Mouse (Mus musculus): Measurements from ENCODE around the gene Ppp2r5c. TPM values are rescaled to one million over a fixed set of nuclear protein-coding genes. Genes with fewer than 3 reads are reported as not detected.

The Ppp2r5c gene
- polyA plus RNA-seq, 1 experiment from 2014 or later: 146 TPM

GRCm38 (mm10) chr12:110506046-110506445 is 59.1 kb downstream of the Ppp2r5c start:
- no peaks in the 10 kb centered on the region for H3K27me3 ChIP-seq
- H3K4me2 ChIP-seq (replicated peaks): no peak overlapping the region
- no peaks in the 10 kb centered on the region for H3K9me3 ChIP-seq
- no peaks in the 10 kb centered on the region for H3K36me3 ChIP-seq
- no peak overlapping the region for H3K27ac ChIP-seq
- H3K4me3 ChIP-seq: no peak overlapping the region
- 68% methylated on average over 5 of the region's 5 CpGs for WGBS
- no peak overlapping the region for H3K9ac ChIP-seq
- peaks cover 51% of the 10 kb centered on the region for H3K4me1 ChIP-seq
- ATAC-seq (ENCODE audit: low FRiP score, low read depth): no peak

DNA sequence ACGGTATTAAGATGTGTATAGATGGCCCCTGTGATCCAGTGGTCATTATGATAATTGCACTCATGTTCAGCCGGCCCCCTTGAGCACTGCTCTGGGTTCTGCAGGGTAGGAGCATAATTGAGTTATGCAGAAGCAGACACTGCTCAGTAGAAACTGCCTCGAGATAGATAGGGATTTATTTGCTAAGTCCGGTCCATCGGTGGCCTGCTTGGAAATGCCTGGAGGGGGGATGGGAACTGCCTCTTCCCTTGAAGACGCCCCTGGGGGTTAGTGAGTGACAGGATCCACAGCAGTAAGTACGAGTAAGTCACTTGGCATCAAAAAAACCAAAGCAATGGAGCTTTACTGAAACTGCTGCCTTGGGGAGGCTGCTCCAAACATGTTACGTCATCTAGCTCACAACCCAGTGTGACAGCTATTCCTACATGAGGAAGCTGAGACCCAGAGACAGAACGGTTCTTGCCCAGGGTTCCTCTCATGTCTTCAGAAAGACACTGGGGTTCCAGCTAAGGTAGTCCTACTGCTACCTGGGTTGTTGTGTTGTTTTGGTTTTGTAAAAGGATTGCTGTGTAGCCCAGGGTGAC is 60.9 kb downstream of the Ppp2r5c start:
- WGBS: 55% methylated on average over 9 of the region's 9 CpGs
- Histone ChIP-seq H3K4me3 (no peak overlapping the region), H3K36me3 (no peaks in the 10 kb centered on the region), H3K9me3 (no peaks in the 10 kb centered on the region), H3K27ac (no peak overlapping the region), H3K4me1 (peaks cover 59% of the 10 kb centered on the region), H3K27me3 (no peaks in the 10 kb centered on the region), H3K4me2 (replicated peaks) (no peak overlapping the region), H3K9ac (no peak overlapping the region)
- no peak for ATAC-seq (ENCODE audit: low FRiP score, low read depth)

- no peak overlapping the region for H3K4me3 ChIP-seq
- H3K36me3 ChIP-seq: peaks cover 3% of the 10 kb centered on the region; the same call in 1 of the 2 replicates
- H3K4me1 ChIP-seq: peaks cover 56% of the 10 kb centered on the region
- H3K4me2 ChIP-seq (replicated peaks): no peak overlapping the region
- no peak overlapping the region for H3K9ac ChIP-seq
- 65% methylated on average over 5 of the region's 5 CpGs for WGBS
- H3K27ac ChIP-seq: peak overlapping the region; percentile 44; the same call in 1 of the 2 replicates
- no peaks in the 10 kb centered on the region for H3K9me3 ChIP-seq
- no peaks in the 10 kb centered on the region for H3K27me3 ChIP-seq
- ATAC-seq (ENCODE audit: low FRiP score, low read depth): no peak
Observed at GRCm38 (mm10) chr12:110508680-110509079, 61.8 kb downstream of the Ppp2r5c start.

- Histone ChIP-seq H3K27me3 (no peaks in the 10 kb centered on the region), H3K9ac (no peak overlapping the region), H3K36me3 (peaks cover 9% of the 10 kb centered on the region), H3K4me1 (peaks cover 48% of the 10 kb centered on the region), H3K4me2 (replicated peaks) (0 out of 2 replicates have a peak overlapping the region, but pooled peaks have one; percentile 11), H3K4me3 (no peak overlapping the region), H3K9me3 (no peaks in the 10 kb centered on the region), H3K27ac (peak overlapping the region; percentile 75)
- no peak for ATAC-seq (ENCODE audit: low FRiP score, low read depth)
- WGBS: 55% methylated on average over 9 of the region's 9 CpGs
Observed at GRCm38 (mm10) chr12:110510171-110510871, 63.4 kb downstream of the Ppp2r5c start.

DNA sequence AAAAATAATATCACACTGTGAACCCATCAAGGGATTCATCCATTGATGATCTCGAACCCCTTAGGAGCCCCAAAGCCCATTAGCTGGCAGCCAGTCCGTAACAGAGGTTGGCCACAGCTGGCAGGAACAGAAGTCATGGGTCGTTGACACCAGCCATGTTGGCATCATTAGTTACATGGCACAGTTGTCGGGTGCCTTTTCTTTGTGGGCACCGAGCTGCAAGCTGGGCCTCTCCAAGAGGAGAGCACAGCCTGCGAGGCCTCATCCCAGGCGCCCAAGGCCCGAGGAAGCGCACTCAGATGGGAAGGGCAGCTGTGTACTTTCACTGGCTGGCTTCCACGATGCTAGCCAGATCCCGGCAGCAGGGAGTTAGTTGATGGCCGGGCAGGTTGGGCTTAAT is 64.3 kb downstream of the Ppp2r5c start:
- H3K9ac ChIP-seq: no peak overlapping the region
- H3K36me3 ChIP-seq: peaks cover 13% of the 10 kb centered on the region
- no peak overlapping the region for H3K4me3 ChIP-seq
- H3K9me3 ChIP-seq: no peaks in the 10 kb centered on the region
- WGBS: 85% methylated on average over 12 of the region's 12 CpGs
- no peak overlapping the region for H3K27ac ChIP-seq
- no peaks in the 10 kb centered on the region for H3K27me3 ChIP-seq
- peaks cover 44% of the 10 kb centered on the region for H3K4me1 ChIP-seq
- no peak overlapping the region for H3K4me2 ChIP-seq (replicated peaks)
- ATAC-seq (ENCODE audit: low FRiP score, low read depth): no peak

GRCm38 (mm10) chr12:110511856-110512433 is 65.0 kb downstream of the Ppp2r5c start:
- Histone ChIP-seq H3K27me3 (no peaks in the 10 kb centered on the region), H3K36me3 (peaks cover 16% of the 10 kb centered on the region), H3K27ac (no peak overlapping the region), H3K4me1 (peaks cover 44% of the 10 kb centered on the region), H3K9me3 (no peaks in the 10 kb centered on the region), H3K4me2 (replicated peaks) (no peak overlapping the region), H3K9ac (no peak overlapping the region), H3K4me3 (no peak overlapping the region)
- WGBS: 62% methylated on average over 9 of the region's 9 CpGs
- no peak for ATAC-seq (ENCODE audit: low FRiP score, low read depth)

DNA sequence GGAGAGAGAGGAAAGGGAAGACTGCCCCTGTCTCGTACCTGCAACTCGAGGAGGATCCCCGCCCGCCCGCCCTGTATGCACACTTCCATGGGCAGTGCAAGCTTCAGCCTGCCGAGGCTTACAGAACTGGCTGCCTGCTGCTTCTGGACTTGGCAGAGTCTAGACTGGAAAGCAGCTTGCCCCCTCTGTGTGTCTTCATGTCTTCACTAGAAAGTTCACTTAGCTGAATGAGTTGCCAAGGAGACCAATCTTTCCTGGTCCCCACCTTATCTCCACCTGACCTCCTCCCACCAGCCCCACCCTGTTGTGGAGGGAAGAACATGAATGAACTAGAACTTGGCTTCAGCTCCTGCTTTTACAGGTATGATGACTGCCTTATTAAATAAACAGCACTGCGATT is 66.0 kb downstream of the Ppp2r5c start:
- WGBS: 86% methylated on average over 7 of the region's 7 CpGs
- H3K4me3 ChIP-seq: no peak overlapping the region
- ATAC-seq (ENCODE audit: low FRiP score, low read depth): no peak
- no peak overlapping the region for H3K4me2 ChIP-seq (replicated peaks)
- no peaks in the 10 kb centered on the region for H3K27me3 ChIP-seq
- H3K9me3 ChIP-seq: no peaks in the 10 kb centered on the region
- H3K4me1 ChIP-seq: peaks cover 37% of the 10 kb centered on the region
- H3K9ac ChIP-seq: no peak overlapping the region
- H3K27ac ChIP-seq: no peak overlapping the region
- peaks cover 25% of the 10 kb centered on the region for H3K36me3 ChIP-seq

GRCm38 (mm10) chr12:110515676-110516075 is 68.8 kb downstream of the Ppp2r5c start:
- H3K4me2 ChIP-seq (replicated peaks): no peak overlapping the region
- no peaks in the 10 kb centered on the region for H3K9me3 ChIP-seq
- no peak for ATAC-seq (ENCODE audit: low FRiP score, low read depth)
- H3K27ac ChIP-seq: no peak overlapping the region
- H3K4me1 ChIP-seq: peaks cover 18% of the 10 kb centered on the region; the same call in 1 of the 2 replicates
- 93% methylated on average over 8 of the region's 8 CpGs for WGBS
- H3K4me3 ChIP-seq: no peak overlapping the region
- H3K36me3 ChIP-seq: peaks cover 26% of the 10 kb centered on the region
- H3K27me3 ChIP-seq: no peaks in the 10 kb centered on the region
- H3K9ac ChIP-seq: no peak overlapping the region

GRCm38 (mm10) chr12:110520236-110520987 is 73.5 kb downstream of the Ppp2r5c start:
- H3K4me2 ChIP-seq (replicated peaks): no peak overlapping the region
- WGBS: 84% methylated on average over 15 of the region's 15 CpGs

DNA sequence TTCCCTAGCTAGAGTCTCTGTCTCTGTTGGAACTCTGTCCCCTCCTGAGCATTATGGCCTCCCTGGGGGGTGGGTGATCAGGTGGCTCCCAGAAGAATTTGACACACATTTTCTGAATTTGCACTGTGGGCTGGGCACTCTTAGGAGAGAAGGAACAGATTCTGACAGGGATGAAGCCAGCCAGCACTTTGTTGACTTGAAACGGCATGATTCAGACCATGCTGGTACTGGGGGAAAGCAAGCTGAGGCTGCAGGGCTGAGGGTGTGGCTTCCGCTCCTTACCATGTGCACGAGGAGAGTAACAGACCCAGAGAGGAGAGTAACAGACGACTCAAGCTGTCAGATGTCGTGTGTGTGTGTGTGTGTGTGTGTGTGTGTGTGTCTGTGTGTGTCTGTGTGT is 76.6 kb downstream of the Ppp2r5c start:
- no peak for ATAC-seq (ENCODE audit: low FRiP score, low read depth)
- Histone ChIP-seq H3K9me3 (no peaks in the 10 kb centered on the region), H3K4me2 (replicated peaks) (no peak overlapping the region), H3K4me1 (peaks cover 7% of the 10 kb centered on the region; the same call in 1 of the 2 replicates), H3K36me3 (peaks cover 52% of the 10 kb centered on the region), H3K9ac (no peak overlapping the region), H3K27me3 (no peaks in the 10 kb centered on the region), H3K27ac (no peak overlapping the region), H3K4me3 (no peak overlapping the region)
- WGBS: 91% methylated on average over 5 of the region's 5 CpGs

More at GRCm38 (mm10) chr12:110520236-110520987, 73.5 kb downstream of the Ppp2r5c start:
- no peak for ATAC-seq (ENCODE audit: low FRiP score, low read depth)
- H3K4me1 ChIP-seq: peaks cover 7% of the 10 kb centered on the region; the same call in 1 of the 2 replicates
- H3K4me3 ChIP-seq: no peak overlapping the region
- no peak overlapping the region for H3K9ac ChIP-seq
- no peaks in the 10 kb centered on the region for H3K27me3 ChIP-seq
- peaks cover 47% of the 10 kb centered on the region for H3K36me3 ChIP-seq
- H3K9me3 ChIP-seq: no peaks in the 10 kb centered on the region
- H3K27ac ChIP-seq: no peak overlapping the region

- 83% methylated on average over 6 of the region's 6 CpGs for WGBS
- peaks cover 10% of the 10 kb centered on the region for H3K4me1 ChIP-seq
- H3K4me3 ChIP-seq: no peak overlapping the region
- ATAC-seq (ENCODE audit: low FRiP score, low read depth): no peak
- H3K27ac ChIP-seq: no peak overlapping the region
- H3K27me3 ChIP-seq: no peaks in the 10 kb centered on the region
- H3K9ac ChIP-seq: no peak overlapping the region
- H3K36me3 ChIP-seq: peaks cover 26% of the 10 kb centered on the region
- H3K9me3 ChIP-seq: no peaks in the 10 kb centered on the region
- no peak overlapping the region for H3K4me2 ChIP-seq (replicated peaks)
Observed at GRCm38 (mm10) chr12:110532711-110533110, 85.8 kb downstream of the Ppp2r5c start.

GRCm38 (mm10) chr12:110533151-110533550 is 86.2 kb downstream of the Ppp2r5c start:
- Histone ChIP-seq H3K27ac (no peak overlapping the region), H3K4me3 (no peak overlapping the region), H3K27me3 (no peaks in the 10 kb centered on the region), H3K9me3 (no peaks in the 10 kb centered on the region), H3K4me2 (replicated peaks) (no peak overlapping the region), H3K4me1 (peaks cover 11% of the 10 kb centered on the region), H3K9ac (no peak overlapping the region), H3K36me3 (peaks cover 23% of the 10 kb centered on the region)
- no peak for ATAC-seq (ENCODE audit: low FRiP score, low read depth)
- WGBS: 86% methylated on average over 2 of the region's 2 CpGs
